ENCODE assay signal across 1 mouse cellular context in the genomic region with DNA sequence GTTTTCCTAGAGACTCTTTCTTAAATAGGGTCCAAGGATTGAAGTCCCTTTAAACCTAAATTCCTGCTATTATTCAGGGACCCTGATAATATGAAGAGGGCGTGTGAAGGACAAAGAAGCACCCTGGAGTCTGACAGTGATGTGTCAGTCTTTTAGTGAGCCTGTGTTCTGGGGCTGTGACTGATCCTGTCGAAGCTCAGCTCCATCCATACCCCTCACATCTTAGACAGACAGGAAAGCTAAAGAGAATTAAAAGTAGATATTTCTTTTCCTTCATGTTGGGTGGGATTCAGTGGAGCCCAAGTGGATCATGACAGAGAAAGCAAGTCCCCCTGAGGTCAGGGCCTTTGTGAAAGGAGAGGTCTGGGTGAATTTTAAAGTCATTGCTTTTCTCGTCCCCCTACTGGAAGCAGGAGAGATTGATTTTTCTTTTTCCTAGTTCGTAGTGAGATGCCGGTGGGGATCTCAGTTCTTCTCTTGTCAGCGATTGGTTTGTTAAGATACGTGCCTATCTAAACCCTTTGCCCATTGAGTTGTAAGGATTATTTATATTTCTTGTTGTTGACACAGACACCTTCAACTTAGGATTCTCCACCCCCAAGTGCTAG.
A peak's percentile ranks its signal among the peaks of the same experiment; 100 is the strongest.
TF ChIP-seq lines count a peak whose summit lies in the region.

No protein-coding gene starts in this region.

TF ChIP-seq in CH12.LX, 34 proteins besides CTCF, POLR2A, EP300 and RAD21:
- TF ChIP-seq SIN3A (IDR thresholded peaks at IDR 0.05; ENCODE audit: low read length), result no peak
- TF ChIP-seq KAT2A (IDR thresholded peaks at IDR 0.05; ENCODE audit: insufficient replicate concordance, low read length), result no peak
- TF ChIP-seq MXI1 (IDR thresholded peaks at IDR 0.05; ENCODE audit: low read depth, low read length), result no peak
- no peak for TF ChIP-seq TBP (conservative IDR thresholded peaks at IDR 0.05; ENCODE audit: low read depth, low read length)
- TF ChIP-seq SMC3 (IDR thresholded peaks at IDR 0.05; ENCODE audit: low read depth, low read length), result peak; percentile 32
